In genomic region chr10:111159789-111160522, GRCm38 (mm10) we compare ENCODE assay signal across 18 mouse cellular contexts. TPM values are rescaled to one million over a fixed set of nuclear protein-coding genes. Genes with fewer than 3 reads are reported as not detected.
A peak's percentile ranks its signal among the peaks of the same experiment; 100 is the strongest.
DNase-seq lines count a peak whose midpoint lies in the region; ATAC-seq and TF ChIP-seq lines count a peak whose summit lies in the region.
"Had no signal": no experiment of that assay in that cellular context is flagged by ENCODE, and none has a peak within 500 bp of the region (broad histone marks: within the 10 kb centered on the region; RNA-seq: fewer than 3 reads in every experiment).

No protein-coding gene starts in this region.

- no peak overlapping the region for H3K4me2 ChIP-seq in kidney, embryonic 14.5 days (replicated peaks; ENCODE audit: low read depth, low read length)
- H3K4me2 ChIP-seq in CH12.LX (ENCODE audit: insufficient read depth, low read depth, poor library complexity, severe bottlenecking), result peak overlapping the region; percentile 51; the same call in 1 of the 2 replicates
- H3K4me2 ChIP-seq in hindbrain, embryonic 11.5 days (replicated peaks; ENCODE audit: low read depth, low read length), result no peak overlapping the region
- H3K4me2 ChIP-seq: embryonic facial prominence, embryonic 15.5 days; forebrain, embryonic 15.5 days; heart, embryonic 12.5 days; hindbrain, embryonic 13.5 days; limb, embryonic 13.5 days; lung, embryonic 15.5 days; midbrain, embryonic 12.5 days; neural tube, embryonic 13.5 days had no signal

- no peak overlapping the region for H3K4me3 ChIP-seq in kidney, embryonic 14.5 days (ENCODE audit: low read length)
- H3K4me3 ChIP-seq in CH12.LX (replicated peaks in 1 of 3; ENCODE audit: low read depth in 2 of 3, low read length in 2 of 3, poor library complexity in 1 of 3), result no peak overlapping the region
- no peak overlapping the region for H3K4me3 ChIP-seq in hindbrain, embryonic 11.5 days (ENCODE audit: low read depth, low read length)
- H3K4me3 ChIP-seq: embryonic facial prominence, embryonic 15.5 days; forebrain, embryonic 15.5 days; heart, embryonic 12.5 days; hindbrain, embryonic 13.5 days; limb, embryonic 13.5 days; lung, embryonic 15.5 days; midbrain, embryonic 12.5 days; neural tube, embryonic 13.5 days had no signal

- DNase-seq in kidney, adult 9 months, result peak; percentile 75
- DNase-seq in A20 (ENCODE audit: low read depth, low spot score) (peak; percentile 85), CH12.LX (ENCODE audit: extremely low read depth) (peak; percentile 79)
- no peak for DNase-seq in hindbrain, embryonic 11.5 days (ENCODE audit: low spot score)
- DNase-seq in testis, postnatal 14 days (ENCODE audit: low spot score), result no peak
- DNase-seq: right cerebral cortex, adult 18-20 months; thymus, postnatal 4 days had no signal

- H3K9me3 ChIP-seq in kidney, embryonic 14.5 days (ENCODE audit: control insufficient read depth, low read length), result no peaks in the 10 kb centered on the region
- H3K9me3 ChIP-seq in CH12.LX (replicated peaks; ENCODE audit: low read length), result no peaks in the 10 kb centered on the region
- no peaks in the 10 kb centered on the region for H3K9me3 ChIP-seq in hindbrain, embryonic 11.5 days (ENCODE audit: control insufficient read depth, low read length)
- H3K9me3 ChIP-seq: embryonic facial prominence, embryonic 15.5 days; forebrain, embryonic 15.5 days; heart, embryonic 12.5 days; hindbrain, embryonic 13.5 days; limb, embryonic 13.5 days; lung, embryonic 15.5 days; midbrain, embryonic 12.5 days; neural tube, embryonic 13.5 days had no signal

- no peak for ATAC-seq in kidney, embryonic 14.5 days (ENCODE audit: low FRiP score, low TSS enrichment)
- ATAC-seq in granulocyte monocyte progenitor cell, adult 5-6 weeks (replicated peaks; ENCODE audit: poor library complexity, severe bottlenecking), result peak; percentile 54
- ATAC-seq in hindbrain, embryonic 11.5 days (ENCODE audit: low FRiP score), result no peak
- ATAC-seq: forebrain, embryonic 15.5 days had no signal

- no peaks in the 10 kb centered on the region for H3K36me3 ChIP-seq in kidney, embryonic 14.5 days (ENCODE audit: control insufficient read depth, insufficient read depth, low read length)
- no peaks in the 10 kb centered on the region for H3K36me3 ChIP-seq in CH12.LX (replicated peaks in 1 of 2; ENCODE audit: control insufficient read depth in 1 of 2, insufficient read depth in 1 of 2, low read length in 1 of 2)
- no peaks in the 10 kb centered on the region for H3K36me3 ChIP-seq in hindbrain, embryonic 11.5 days (ENCODE audit: control insufficient read depth, insufficient read depth, low read length)
- H3K36me3 ChIP-seq: embryonic facial prominence, embryonic 15.5 days; forebrain, embryonic 15.5 days; heart, embryonic 12.5 days; hindbrain, embryonic 13.5 days; limb, embryonic 13.5 days; lung, embryonic 15.5 days; midbrain, embryonic 12.5 days; neural tube, embryonic 13.5 days had no signal

- 74% methylated on average over 5 of the region's 5 CpGs for WGBS in kidney, embryonic 14.5 days
- 86% methylated on average over 5 of the region's 5 CpGs for WGBS in hindbrain, embryonic 11.5 days

- dilution Hi-C loops in CH12.LX (cut with MboI; ENCODE audit: extremely low pct_ligation_motif_present, extremely low pct_unique_long_range_greater_than_20kb, low sequenced_read_pairs), result no loop called here

- H3K27me3 ChIP-seq in kidney, embryonic 14.5 days (ENCODE audit: control insufficient read depth, insufficient read depth, low read length), result no peaks in the 10 kb centered on the region
- no peaks in the 10 kb centered on the region for H3K27me3 ChIP-seq in CH12.LX (replicated peaks)
- no peaks in the 10 kb centered on the region for H3K27me3 ChIP-seq in hindbrain, embryonic 11.5 days (ENCODE audit: control insufficient read depth, insufficient read depth, low read length)
- H3K27me3 ChIP-seq: embryonic facial prominence, embryonic 15.5 days; forebrain, embryonic 15.5 days; heart, embryonic 12.5 days; hindbrain, embryonic 13.5 days; limb, embryonic 13.5 days; lung, embryonic 15.5 days; midbrain, embryonic 12.5 days; neural tube, embryonic 13.5 days had no signal

- no peak overlapping the region for H3K27ac ChIP-seq in kidney, embryonic 14.5 days (ENCODE audit: low read depth, low read length)
- peak overlapping the region; percentile 90 for H3K27ac ChIP-seq in CH12.LX (ENCODE audit: insufficient read depth, low read depth)
- H3K27ac ChIP-seq in hindbrain, embryonic 11.5 days (ENCODE audit: low read depth, low read length), result no peak overlapping the region
- H3K27ac ChIP-seq: embryonic facial prominence, embryonic 15.5 days; forebrain, embryonic 15.5 days; hindbrain, embryonic 13.5 days; kidney, postnatal 0 days; limb, embryonic 13.5 days; lung, embryonic 15.5 days; midbrain, embryonic 12.5 days; neural tube, embryonic 13.5 days had no signal

- peaks cover 1% of the 10 kb centered on the region for H3K79me2 ChIP-seq in CH12.LX (replicated peaks; ENCODE audit: control insufficient read depth, extremely low read depth, insufficient read depth, poor library complexity, severe bottlenecking)

- TF ChIP-seq POLR2A in CH12.LX (IDR thresholded peaks at IDR 0.05; ENCODE audit: low read depth, low read length), result 0 out of 2 replicates have a peak, but pooled peaks have one; percentile 30

- in situ Hi-C loops in CH12.LX (cut with MboI; ENCODE audit: low pct_ligation_motif_present, low pct_unique_long_range_greater_than_20kb, low sequenced_read_pairs), result no loop called here

- no peak for TF ChIP-seq RAD21 in CH12.LX (IDR thresholded peaks at IDR 0.05; ENCODE audit: low read depth, low read length)

- H3K9ac ChIP-seq in kidney, embryonic 14.5 days (ENCODE audit: low read depth, low read length), result no peak overlapping the region
- H3K9ac ChIP-seq in CH12.LX (ENCODE audit: insufficient read depth, low read depth), result peak overlapping the region; percentile 63
- H3K9ac ChIP-seq in hindbrain, embryonic 11.5 days (ENCODE audit: low read depth, low read length), result no peak overlapping the region
- H3K9ac ChIP-seq: embryonic facial prominence, embryonic 15.5 days; forebrain, embryonic 15.5 days; heart, embryonic 12.5 days; hindbrain, embryonic 13.5 days; limb, embryonic 13.5 days; lung, embryonic 15.5 days; midbrain, embryonic 12.5 days; neural tube, embryonic 13.5 days had no signal

- TF ChIP-seq CTCF in CH12.LX (conservative IDR thresholded peaks at IDR 0.05 in 1 of 2, IDR thresholded peaks at IDR 0.05 in 1 of 2; ENCODE audit: low read depth in 2 of 2, low read length in 2 of 2), result no peak

- peak; percentile 89 for TF ChIP-seq EP300 in CH12.LX (IDR thresholded peaks at IDR 0.05; ENCODE audit: low read length)

- no peaks in the 10 kb centered on the region for H3K4me1 ChIP-seq in kidney, embryonic 14.5 days (ENCODE audit: control insufficient read depth, insufficient read depth, low read length)
- H3K4me1 ChIP-seq in CH12.LX (ENCODE audit: control insufficient read depth in 1 of 2, insufficient read depth in 2 of 2), result peaks cover 16 to 59% of the 10 kb centered on the region in 2 experiments
- no peaks in the 10 kb centered on the region for H3K4me1 ChIP-seq in hindbrain, embryonic 11.5 days (replicated peaks; ENCODE audit: control insufficient read depth, insufficient read depth, low read length)
- H3K4me1 ChIP-seq: hindbrain, embryonic 13.5 days had no signal

TF ChIP-seq in CH12.LX, 34 proteins besides CTCF, POLR2A, EP300 and RAD21 (continues in another document):
- TF ChIP-seq NELFE (IDR thresholded peaks at IDR 0.05; ENCODE audit: low read depth, low read length) (no peak), NRF1 (IDR thresholded peaks at IDR 0.05; ENCODE audit: low read depth, low read length) (no peak), USF1 (IDR thresholded peaks at IDR 0.05; ENCODE audit: low read depth, low read length) (no peak), CHD1 (IDR thresholded peaks at IDR 0.05; ENCODE audit: low read depth, low read length) (no peak), JUND (conservative IDR thresholded peaks at IDR 0.05; ENCODE audit: low read depth, low read length) (0 out of 2 replicates have a peak, but pooled peaks have one; percentile 50), E2F4 (IDR thresholded peaks at IDR 0.05; ENCODE audit: insufficient replicate concordance, low read depth, low read length) (no peak), CHD2 (IDR thresholded peaks at IDR 0.05; ENCODE audit: low read length) (no peak), ZNF384 (IDR thresholded peaks at IDR 0.05; ENCODE audit: low read depth, low read length) (no peak), SIN3A (IDR thresholded peaks at IDR 0.05; ENCODE audit: low read length) (0 out of 2 replicates have a peak, but pooled peaks have one; percentile 20), GABPA (IDR thresholded peaks at IDR 0.05; ENCODE audit: insufficient replicate concordance, low read depth, low read length) (no peak), MEF2A (IDR thresholded peaks at IDR 0.05; ENCODE audit: borderline replicate concordance, low read depth, low read length) (peak; percentile 87), HCFC1 (IDR thresholded peaks at IDR 0.05; ENCODE audit: low read depth, low read length) (no peak), MXI1 (IDR thresholded peaks at IDR 0.05; ENCODE audit: low read depth, low read length) (no peak), MAX (IDR thresholded peaks at IDR 0.05; ENCODE audit: low read length) (no peak), ETS1 (conservative IDR thresholded peaks at IDR 0.05; ENCODE audit: low read depth, low read length) (peak; percentile 85), MYC (IDR thresholded peaks at IDR 0.05; ENCODE audit: low read depth, low read length) (peak; percentile 69), MAZ (IDR thresholded peaks at IDR 0.05; ENCODE audit: low read depth, low read length) (0 out of 2 replicates have a peak, but pooled peaks have one; percentile 13), TCF12 (IDR thresholded peaks at IDR 0.05; ENCODE audit: low read depth, low read length) (peak; percentile 27; the same call in 1 of the 2 replicates), SMC3 (IDR thresholded peaks at IDR 0.05; ENCODE audit: low read depth, low read length) (no peak), IRF4 (IDR thresholded peaks at IDR 0.05; ENCODE audit: low read depth, low read length) (peak; percentile 90), RCOR1 (conservative IDR thresholded peaks at IDR 0.05; ENCODE audit: low read depth, low read length) (no peak), ZMIZ1 (IDR thresholded peaks at IDR 0.05; ENCODE audit: low read depth, low read length) (no peak), ZC3H11A (IDR thresholded peaks at IDR 0.05; ENCODE audit: low read depth, low read length) (no peak)

RNA-seq across cellular contexts. Expression of gene Osbpl8, which starts 4.6 kb away (rescaled TPM):
- polyA plus RNA-seq in kidney, embryonic 14.5 days (2014; fragmentation: Nextera tagmentation; extraction: Ambion mirVana), result 5.5 and 9.6 TPM in 2 replicates
- total RNA-seq in CH12.LX (2012; rRNA removed) (18.0 and 23.4 TPM in 2 replicates), CH12.LX (2014; rRNA removed) (26.4 and 29.6 TPM in 2 replicates)
- polyA plus RNA-seq in CH12.LX (2012; ENCODE audit: insufficient read length, low read depth), result 12.9 and 13.0 TPM in 2 replicates
- total RNA-seq in granulocyte monocyte progenitor cell, adult 5-6 weeks (2014; fragmentation: Nextera tagmentation), result 60.6 and 67.4 TPM in 2 replicates
- 90.3 and 112 TPM in 2 replicates for total RNA-seq in granulocyte monocyte progenitor cell, adult 5-6 weeks (2017)
- polyA plus RNA-seq in hindbrain, embryonic 11.5 days (2014; fragmentation: Nextera tagmentation; extraction: Ambion mirVana), result 15.4 and 15.7 TPM in 2 replicates

Comparison
In these comparisons a context has a peak if more than half of its experiments do, and no peak if none do; other contexts are left out.
1. DNase-seq: peak in kidney, adult 9 months (single experiment), A20 (single experiment) and CH12.LX (single experiment); none in hindbrain, embryonic 11.5 days (single experiment) and testis, postnatal 14 days (single experiment).